Mouse (Mus musculus): ENCODE results near the gene Zbtb24. TPM values are rescaled to one million over a fixed set of nuclear protein-coding genes. Genes with fewer than 3 reads are reported as not detected.

Gene Zbtb24
- polyA plus RNA-seq, 1 experiment: 14.9 TPM

DNA sequence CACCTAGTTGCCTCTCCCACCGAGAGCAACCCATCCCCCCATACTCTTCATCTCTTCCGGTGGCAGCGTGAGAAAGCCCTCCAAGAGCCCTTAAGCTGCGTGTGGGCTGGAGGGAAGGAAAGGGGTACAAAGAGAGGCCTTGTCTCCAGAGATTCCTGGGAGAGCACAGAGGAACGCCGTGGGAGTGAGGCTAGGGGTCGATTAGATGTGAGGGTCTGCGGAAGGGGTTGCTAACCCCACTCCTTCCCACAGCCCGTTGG is 26.8 kb downstream of the Zbtb24 start:
- no peaks in the 10 kb centered on the region for H3K36me3 ChIP-seq (ENCODE audit: control insufficient read depth, insufficient read depth, low read length)
- TF ChIP-seq CTCF (conservative IDR thresholded peaks at IDR 0.05; ENCODE audit: insufficient read depth, insufficient read length, low read depth, low read length) (no peak), POLR2A (IDR thresholded peaks at IDR 0.05; ENCODE audit: low read depth, low read length) (no peak)
- 8% methylated on average over 9 of the region's 9 CpGs for WGBS
- no peaks in the 10 kb centered on the region for H3K27me3 ChIP-seq (replicated peaks; ENCODE audit: control insufficient read depth, insufficient read depth, low read length)
- no peak overlapping the region for H3K27ac ChIP-seq (ENCODE audit: insufficient read depth, low read depth, low read length)
- no peaks in the 10 kb centered on the region for H3K4me1 ChIP-seq (ENCODE audit: control insufficient read depth, insufficient read depth, low read length)
- H3K4me3 ChIP-seq (ENCODE audit: insufficient read depth, low read depth, low read length): peak overlapping the region; percentile 67
- DNase-seq: no peak

- peak; percentile 78 for DNase-seq
- WGBS: 22% methylated on average over 20 of the region's 20 CpGs
- no peaks in the 10 kb centered on the region for H3K27me3 ChIP-seq (replicated peaks; ENCODE audit: control insufficient read depth, insufficient read depth, low read length)
- H3K27ac ChIP-seq (ENCODE audit: insufficient read depth, low read depth, low read length): no peak overlapping the region
- H3K36me3 ChIP-seq (ENCODE audit: control insufficient read depth, insufficient read depth, low read length): no peaks in the 10 kb centered on the region
- no peaks in the 10 kb centered on the region for H3K4me1 ChIP-seq (ENCODE audit: control insufficient read depth, insufficient read depth, low read length)
- H3K4me3 ChIP-seq (ENCODE audit: insufficient read depth, low read depth, low read length): peak overlapping the region; percentile 67
- TF ChIP-seq POLR2A (IDR thresholded peaks at IDR 0.05; ENCODE audit: low read depth, low read length): no peak
- TF ChIP-seq CTCF (conservative IDR thresholded peaks at IDR 0.05; ENCODE audit: insufficient read depth, insufficient read length, low read depth, low read length): no peak
Measured at GRCm38 (mm10) chr10:41477278-41478181, 27.3 kb downstream of the Zbtb24 start.

GRCm38 (mm10) chr10:41479961-41480360 is 29.8 kb downstream of the Zbtb24 start:
- Histone ChIP-seq H3K4me1 (ENCODE audit: control insufficient read depth, insufficient read depth, low read length) (no peaks in the 10 kb centered on the region), H3K27me3 (replicated peaks; ENCODE audit: control insufficient read depth, insufficient read depth, low read length) (no peaks in the 10 kb centered on the region), H3K4me3 (ENCODE audit: insufficient read depth, low read depth, low read length) (no peak overlapping the region), H3K27ac (ENCODE audit: insufficient read depth, low read depth, low read length) (no peak overlapping the region), H3K36me3 (ENCODE audit: control insufficient read depth, insufficient read depth, low read length) (no peaks in the 10 kb centered on the region)
- no peak for TF ChIP-seq POLR2A (IDR thresholded peaks at IDR 0.05; ENCODE audit: low read depth, low read length)
- no peak for TF ChIP-seq CTCF (conservative IDR thresholded peaks at IDR 0.05; ENCODE audit: insufficient read depth, insufficient read length, low read depth, low read length)
- WGBS: 98% methylated on average over 3 of the region's 3 CpGs
- no peak for DNase-seq

DNA sequence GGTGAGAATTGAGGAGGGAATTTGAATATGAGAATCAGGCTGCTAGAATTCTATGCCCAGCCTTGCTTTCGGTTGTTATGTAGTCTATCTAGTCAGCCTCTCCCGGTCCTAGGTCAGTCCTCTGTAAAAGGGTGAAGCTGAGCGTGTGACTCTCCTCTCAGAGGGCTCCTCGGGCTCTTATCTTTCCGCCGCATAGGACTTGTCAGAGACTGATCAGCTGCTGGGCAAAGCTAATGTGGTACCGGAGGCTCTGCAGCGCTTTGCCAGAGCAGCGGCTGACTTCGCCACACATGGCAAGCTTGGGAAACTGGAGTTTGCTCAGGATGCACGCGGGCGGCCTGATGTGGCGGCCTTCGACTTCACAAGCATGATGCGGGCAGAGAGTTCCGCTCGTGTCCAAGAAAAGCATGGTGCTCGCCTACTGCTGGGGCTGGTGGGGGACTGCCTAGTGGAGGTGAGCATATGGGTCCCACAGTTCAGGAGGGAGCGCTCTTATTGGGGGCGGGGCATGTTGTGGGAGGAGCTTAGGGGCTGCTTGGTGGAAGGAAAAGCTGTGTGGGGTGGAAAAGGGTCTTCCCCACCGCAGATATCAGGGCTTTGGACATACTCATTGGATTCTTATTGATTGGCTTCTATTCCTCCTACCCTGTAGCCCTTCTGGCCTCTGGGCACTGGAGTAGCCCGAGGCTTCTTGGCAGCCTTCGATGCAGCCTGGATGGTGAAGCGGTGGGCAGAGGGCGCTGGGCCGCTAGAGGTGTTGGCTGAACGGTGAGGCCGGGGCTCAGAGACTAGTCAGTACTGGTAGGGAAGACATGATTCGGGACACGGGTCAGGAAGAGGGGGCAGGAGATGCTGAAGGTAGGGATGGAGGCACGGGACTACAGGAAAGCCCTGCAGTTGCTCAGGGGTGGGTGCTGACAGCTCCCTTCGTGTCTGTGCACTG is 31.0 kb downstream of the Zbtb24 start:
- H3K4me3 ChIP-seq (ENCODE audit: insufficient read depth, low read depth, low read length): no peak overlapping the region
- no peak for DNase-seq
- H3K4me1 ChIP-seq (ENCODE audit: control insufficient read depth, insufficient read depth, low read length): no peaks in the 10 kb centered on the region
- WGBS: 73% methylated on average over 33 of the region's 33 CpGs
- no peaks in the 10 kb centered on the region for H3K36me3 ChIP-seq (ENCODE audit: control insufficient read depth, insufficient read depth, low read length)
- TF ChIP-seq CTCF (conservative IDR thresholded peaks at IDR 0.05; ENCODE audit: insufficient read depth, insufficient read length, low read depth, low read length): no peak
- no peak for TF ChIP-seq POLR2A (IDR thresholded peaks at IDR 0.05; ENCODE audit: low read depth, low read length)
- no peak overlapping the region for H3K27ac ChIP-seq (ENCODE audit: insufficient read depth, low read depth, low read length)
- no peaks in the 10 kb centered on the region for H3K27me3 ChIP-seq (replicated peaks; ENCODE audit: control insufficient read depth, insufficient read depth, low read length)

DNA sequence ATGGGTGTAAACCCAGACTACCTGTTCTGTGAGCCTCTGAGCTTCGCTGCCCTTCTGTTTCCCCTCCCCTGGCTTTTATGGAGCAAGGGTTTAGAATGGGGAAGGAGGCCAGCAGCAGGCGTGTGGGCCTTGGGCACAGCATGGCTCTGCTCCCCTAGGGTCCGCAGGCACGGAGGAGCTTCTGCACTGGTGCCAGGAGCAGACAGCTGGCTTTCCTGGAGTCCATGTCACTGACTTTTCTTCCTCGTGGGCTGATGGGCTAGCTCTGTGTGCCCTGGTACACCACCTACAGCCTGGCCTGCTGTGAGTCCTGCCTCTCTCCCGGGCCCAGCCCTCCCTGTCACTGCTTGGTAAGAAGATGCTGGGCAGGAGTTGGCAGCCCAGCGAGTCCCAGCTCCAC is 32.3 kb downstream of the Zbtb24 start:
- H3K4me1 ChIP-seq (ENCODE audit: control insufficient read depth, insufficient read depth, low read length): no peaks in the 10 kb centered on the region
- no peaks in the 10 kb centered on the region for H3K27me3 ChIP-seq (replicated peaks; ENCODE audit: control insufficient read depth, insufficient read depth, low read length)
- H3K4me3 ChIP-seq (ENCODE audit: insufficient read depth, low read depth, low read length): no peak overlapping the region
- TF ChIP-seq CTCF (conservative IDR thresholded peaks at IDR 0.05; ENCODE audit: insufficient read depth, insufficient read length, low read depth, low read length) (no peak), POLR2A (IDR thresholded peaks at IDR 0.05; ENCODE audit: low read depth, low read length) (no peak)
- no peaks in the 10 kb centered on the region for H3K36me3 ChIP-seq (ENCODE audit: control insufficient read depth, insufficient read depth, low read length)
- no peak overlapping the region for H3K27ac ChIP-seq (ENCODE audit: insufficient read depth, low read depth, low read length)
- WGBS: 86% methylated on average over 7 of the region's 7 CpGs
- DNase-seq: no peak

DNA sequence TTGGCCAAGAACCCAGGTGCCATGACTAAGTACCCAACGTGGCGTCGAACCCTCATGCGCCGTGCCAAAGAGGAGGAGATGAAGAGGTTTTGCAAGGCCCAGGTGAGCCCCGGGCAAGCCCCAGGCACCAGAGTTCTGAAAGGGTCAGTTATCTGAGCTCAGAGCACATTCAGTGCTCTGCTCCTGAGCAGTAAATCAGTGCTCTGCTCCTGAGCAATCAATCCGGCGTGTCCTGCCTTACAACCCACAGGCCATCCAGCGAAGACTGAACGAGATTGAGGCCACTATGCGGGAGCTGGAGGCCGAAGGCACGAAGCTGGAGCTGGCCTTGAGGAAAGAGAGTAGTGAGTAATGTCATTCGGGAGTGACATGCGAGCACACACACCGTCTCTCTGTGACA is 35.6 kb downstream of the Zbtb24 start:
- Histone ChIP-seq H3K4me1 (ENCODE audit: control insufficient read depth, insufficient read depth, low read length) (peaks cover 10% of the 10 kb centered on the region), H3K27ac (ENCODE audit: insufficient read depth, low read depth, low read length) (no peak overlapping the region), H3K27me3 (replicated peaks; ENCODE audit: control insufficient read depth, insufficient read depth, low read length) (no peaks in the 10 kb centered on the region), H3K4me3 (ENCODE audit: insufficient read depth, low read depth, low read length) (no peak overlapping the region), H3K36me3 (ENCODE audit: control insufficient read depth, insufficient read depth, low read length) (no peaks in the 10 kb centered on the region)
- TF ChIP-seq POLR2A (IDR thresholded peaks at IDR 0.05; ENCODE audit: low read depth, low read length) (no peak), CTCF (conservative IDR thresholded peaks at IDR 0.05; ENCODE audit: insufficient read depth, insufficient read length, low read depth, low read length) (no peak)
- WGBS: 79% methylated on average over 16 of the region's 16 CpGs
- no peak for DNase-seq

Measured in kidney, adult 2 months (tissue).